Mouse (Mus musculus): ENCODE measurements at regions not wholly inside any gene's neighbourhood (a gene's known extent, or its start where the extent isn't known, plus 50 kb on each side); places are given as distances from the start of the nearest gene placed in this dataset.

- in situ Hi-C loops (cut with MboI, MseI): loop anchor here in 1 of 2 experiments (5.0 to 10.0 kb wide), 2 partner anchors 76 to 138 kb away; no protein-coding TSS in a partner anchor
Measured at GRCm38 (mm10) chr17:88116321-88116720, 51.2 kb upstream of the Fbxo11 start.

DNA sequence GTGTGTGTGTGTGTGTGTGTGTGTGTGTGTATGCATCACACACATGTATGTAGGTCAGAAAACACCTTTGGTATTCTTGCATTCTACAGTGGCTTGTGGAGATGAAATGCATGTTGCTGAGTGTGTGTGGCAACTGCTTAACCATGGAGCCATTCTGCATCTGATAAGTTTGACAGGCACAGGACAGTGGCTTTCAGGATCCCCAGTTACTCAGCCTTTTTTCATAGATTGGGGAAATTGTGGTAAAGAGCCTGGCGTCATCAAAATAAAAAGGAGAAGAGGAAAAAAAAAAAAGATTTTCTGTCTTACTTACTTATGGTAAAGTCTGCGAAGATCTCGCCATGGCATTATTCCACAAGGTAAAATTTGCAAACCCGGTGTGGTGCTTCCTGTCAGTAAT, 53.6 kb upstream of the Fbxo11 start:
- in situ Hi-C loops (cut with MboI, MseI): loop anchor here in 1 of 2 experiments (5.0 to 10.0 kb wide), 2 partner anchors 74 to 136 kb away; no protein-coding TSS in a partner anchor

DNA sequence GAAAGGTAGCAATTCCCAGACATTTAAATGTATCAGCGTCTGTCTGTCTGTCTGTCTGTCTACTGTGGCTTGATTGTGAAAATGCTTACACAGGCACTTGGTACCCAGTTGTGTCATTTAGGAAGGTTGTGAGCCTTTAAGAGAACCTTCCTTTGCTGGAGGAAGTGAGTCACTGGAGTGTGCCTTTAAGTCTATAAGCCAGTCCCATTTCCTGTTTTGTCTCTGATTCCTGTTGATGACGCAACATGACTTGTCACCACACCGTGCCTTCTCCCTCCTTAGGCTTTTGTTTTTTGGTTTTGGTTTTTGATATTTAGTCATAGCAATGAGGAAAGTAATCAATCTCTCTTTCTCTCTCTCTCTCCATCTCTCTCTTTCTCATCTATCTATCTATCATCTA, 58.6 kb upstream of the Fbxo11 start:
- in situ Hi-C loops (cut with MboI, MseI): loop anchor here in 1 of 2 experiments (5.0 to 10.0 kb wide), 2 partner anchors 71 to 91 kb away; no protein-coding TSS in a partner anchor

GRCm38 (mm10) chr17:88127126-88127525, 62.0 kb upstream of the Fbxo11 start:
- in situ Hi-C loops (cut with MboI, MseI): loop anchor here in 1 of 2 experiments (10.0 kb wide), 1 partner anchor 68 kb away; no protein-coding TSS in a partner anchor

- in situ Hi-C loops (cut with MboI, MseI): no loop called here
Measured at GRCm38 (mm10) chr17:88131297-88131696, 66.2 kb upstream of the Fbxo11 start.

DNA sequence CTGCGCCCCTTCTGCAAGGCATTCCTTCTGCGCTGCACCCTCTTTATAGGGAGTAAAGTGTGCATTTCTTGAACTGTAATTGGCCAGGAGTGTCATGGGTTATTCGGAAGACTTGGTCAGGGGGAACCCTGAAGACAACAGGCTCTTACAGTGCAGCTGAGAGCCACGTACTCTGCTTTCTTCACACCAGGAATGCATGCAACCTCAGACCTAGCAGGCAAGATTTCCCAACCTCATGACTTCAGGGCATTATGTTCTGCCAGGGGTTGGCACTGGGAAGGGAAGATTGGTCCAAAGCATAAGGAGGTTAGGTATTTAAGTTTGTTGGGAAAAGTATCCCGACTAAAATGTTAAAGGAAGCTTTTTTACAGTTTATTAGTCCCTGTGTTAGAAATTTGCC, 66.9 kb upstream of the Fbxo11 start:
- in situ Hi-C loops (cut with MboI, MseI): no loop called here

GRCm38 (mm10) chr17:88132601-88133346, 67.7 kb upstream of the Fbxo11 start:
- in situ Hi-C loops (cut with MboI, MseI): no loop called here

DNA sequence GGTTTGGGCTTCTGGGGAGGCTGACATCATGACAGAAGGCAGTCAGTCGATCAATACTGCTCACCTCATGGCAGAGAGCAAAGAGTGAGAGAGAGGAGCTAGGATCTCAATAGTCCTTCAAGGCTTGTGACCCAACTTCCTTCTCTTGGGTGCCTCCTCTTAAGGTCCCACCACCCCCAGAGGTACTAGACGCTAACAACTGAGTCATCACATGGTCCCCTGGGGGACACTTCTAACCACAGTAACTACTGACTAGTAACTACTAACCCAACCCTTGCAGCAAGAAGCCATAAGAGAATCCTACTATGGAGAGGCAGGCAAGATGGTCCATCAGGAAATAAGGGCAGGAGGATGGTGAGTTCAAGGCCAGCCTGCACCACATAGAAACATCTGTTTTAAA, 69.5 kb upstream of the Fbxo11 start:
- in situ Hi-C loops (cut with MboI, MseI): no loop called here

- in situ Hi-C loops (cut with MboI, MseI): no loop called here
Measured at GRCm38 (mm10) chr17:88141538-88141937, 76.4 kb upstream of the Fbxo11 start.

GRCm38 (mm10) chr17:88142003-88142402, 76.9 kb upstream of the Fbxo11 start:
- in situ Hi-C loops (cut with MboI, MseI): no loop called here

DNA sequence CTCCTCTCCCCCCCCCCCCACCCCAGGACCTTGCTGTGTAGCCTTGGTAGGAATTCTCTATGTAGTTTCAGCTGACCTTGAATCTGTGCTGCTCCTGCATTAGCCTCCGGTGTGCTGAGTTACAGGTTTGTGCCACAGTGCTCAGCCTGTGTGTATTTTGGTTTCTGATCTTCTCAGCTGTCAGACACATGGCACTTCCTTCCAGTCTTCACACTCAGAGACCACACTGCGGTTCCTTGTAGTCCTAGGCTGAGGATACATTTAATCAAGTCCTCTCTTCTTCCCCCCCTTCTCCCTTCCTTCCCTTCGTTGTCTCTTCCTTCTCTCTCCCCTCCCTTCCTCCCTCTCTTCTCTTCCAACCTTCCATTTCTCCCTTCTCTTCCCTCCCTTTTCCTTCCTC, 77.7 kb upstream of the Fbxo11 start:
- in situ Hi-C loops (cut with MboI, MseI): no loop called here

- in situ Hi-C loops (cut with MboI, MseI): no loop called here
Measured at GRCm38 (mm10) chr17:88143378-88143943, 78.4 kb upstream of the Fbxo11 start.

GRCm38 (mm10) chr17:88158550-88158949, 93.5 kb upstream of the Fbxo11 start:
- in situ Hi-C loops (cut with MboI, MseI): loop anchor here (10.0 kb wide), 2 partner anchors 454 to 1706 kb away; no protein-coding TSS in a partner anchor

DNA sequence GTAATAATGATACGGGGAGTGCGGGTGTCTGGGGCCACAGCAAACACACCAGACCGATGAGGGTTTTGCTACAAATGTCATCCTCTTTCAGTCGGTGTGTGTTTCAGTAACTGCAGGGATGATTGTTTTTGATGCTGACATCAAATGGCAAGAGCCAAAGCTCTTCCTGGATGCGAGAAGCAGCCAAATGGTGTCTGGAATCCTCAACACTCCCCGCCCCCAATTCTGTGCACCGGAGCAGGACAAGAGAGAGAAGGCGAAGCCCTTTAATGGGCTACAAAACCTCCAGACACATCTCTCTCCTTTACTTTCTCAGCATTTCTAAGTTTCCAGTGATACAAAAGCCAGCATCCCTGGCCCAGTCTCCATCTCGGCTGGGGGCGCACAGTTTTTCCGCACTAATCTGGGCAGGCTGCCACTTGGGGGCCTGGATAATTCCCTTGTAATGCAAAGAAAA, 94.1 kb upstream of the Fbxo11 start:
- in situ Hi-C loops (cut with MboI, MseI): loop anchor here (10.0 kb wide), 2 partner anchors 454 to 1706 kb away; no protein-coding TSS in a partner anchor

DNA sequence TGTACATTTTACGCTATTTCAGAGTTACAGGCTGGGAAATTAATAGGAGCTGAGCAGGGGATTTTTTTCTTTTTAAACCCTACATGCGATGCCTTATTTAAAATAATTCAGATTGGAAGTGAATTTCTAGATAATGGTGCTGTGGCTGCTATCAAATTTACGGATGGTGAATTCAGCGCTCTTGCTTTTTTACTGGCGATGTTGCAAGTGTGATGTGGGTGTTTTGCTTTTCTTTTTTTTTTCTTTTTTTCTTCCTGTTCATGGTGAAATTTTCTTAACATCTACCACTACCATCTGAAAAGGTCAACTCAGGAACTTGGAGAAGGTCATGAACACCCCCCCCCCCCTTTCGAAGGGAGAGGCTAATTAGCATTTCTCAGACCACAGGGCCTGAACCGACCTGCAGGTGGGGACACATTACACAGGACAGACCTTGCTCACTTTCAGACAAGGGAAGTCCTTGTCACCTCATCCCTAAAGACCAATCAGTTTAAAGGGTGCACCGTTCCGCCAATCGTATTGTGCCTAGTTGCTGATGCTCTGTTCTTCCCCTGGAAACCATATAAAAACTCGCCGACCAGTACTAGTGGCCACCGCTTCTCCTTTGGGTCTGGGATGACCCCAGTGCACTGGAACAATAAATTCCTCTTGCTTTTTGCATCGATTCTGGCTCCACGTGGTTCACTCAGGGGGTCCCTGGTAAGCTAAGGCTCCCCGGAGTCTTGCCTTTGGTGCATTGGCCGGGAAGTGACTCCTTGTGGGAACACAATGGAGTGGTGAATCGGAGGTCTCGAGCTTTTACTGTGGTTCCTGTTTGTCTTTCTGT, 95.0 kb upstream of the Fbxo11 start:
- in situ Hi-C loops (cut with MboI, MseI): loop anchor here (10.0 kb wide), 3 partner anchors 455 to 1705 kb away; no protein-coding TSS in a partner anchor

GRCm38 (mm10) chr17:88160677-88161001, 95.5 kb upstream of the Fbxo11 start:
- in situ Hi-C loops (cut with MboI, MseI): loop anchor here in 1 of 2 experiments (10.0 kb wide), 1 partner anchor 1086 kb away; no protein-coding TSS in a partner anchor

DNA sequence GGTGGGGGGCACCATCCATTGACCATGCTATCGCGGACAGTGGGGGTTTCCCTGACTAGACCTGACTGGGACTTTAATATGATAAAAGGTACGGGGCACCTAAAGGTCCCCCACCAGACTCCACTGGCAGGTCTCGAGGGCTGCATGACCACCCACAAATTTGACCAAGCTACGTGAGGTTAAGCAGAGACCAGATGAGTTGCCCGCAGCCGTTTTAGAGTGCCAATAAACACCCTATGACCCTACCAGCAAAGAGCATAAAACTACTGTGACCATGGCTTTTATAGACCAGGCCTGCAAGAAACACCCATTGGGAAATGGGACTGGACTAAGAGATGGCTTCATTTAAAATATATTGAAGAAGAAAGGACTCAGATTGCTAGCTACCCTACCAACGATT, 96.7 kb upstream of the Fbxo11 start:
- in situ Hi-C loops (cut with MboI, MseI): loop anchor here in 1 of 2 experiments (10.0 kb wide), 1 partner anchor 1087 kb away; no protein-coding TSS in a partner anchor

DNA sequence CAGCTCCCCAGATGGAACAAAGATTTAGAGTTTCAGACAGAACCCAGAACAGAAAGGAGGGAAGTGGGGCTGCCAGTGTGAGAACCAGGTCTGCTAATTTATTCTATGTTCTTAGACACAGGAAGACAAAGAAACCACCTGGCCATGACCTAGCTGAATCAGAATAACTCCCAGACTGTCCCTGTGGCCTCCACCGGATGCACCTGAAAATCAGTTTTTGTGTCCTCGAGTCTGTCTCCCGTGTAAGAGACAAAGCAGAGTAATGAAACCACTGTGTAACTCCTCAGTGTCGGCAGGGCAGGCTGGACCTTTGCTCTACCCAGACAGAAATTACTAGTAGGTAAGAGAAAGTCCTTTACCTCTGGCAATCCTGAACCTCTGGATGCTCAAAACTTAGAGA, 99.7 kb upstream of the Fbxo11 start:
- in situ Hi-C loops (cut with MboI, MseI): loop anchor here in 1 of 2 experiments (10.0 kb wide), 1 partner anchor 1090 kb away; no protein-coding TSS in a partner anchor

DNA sequence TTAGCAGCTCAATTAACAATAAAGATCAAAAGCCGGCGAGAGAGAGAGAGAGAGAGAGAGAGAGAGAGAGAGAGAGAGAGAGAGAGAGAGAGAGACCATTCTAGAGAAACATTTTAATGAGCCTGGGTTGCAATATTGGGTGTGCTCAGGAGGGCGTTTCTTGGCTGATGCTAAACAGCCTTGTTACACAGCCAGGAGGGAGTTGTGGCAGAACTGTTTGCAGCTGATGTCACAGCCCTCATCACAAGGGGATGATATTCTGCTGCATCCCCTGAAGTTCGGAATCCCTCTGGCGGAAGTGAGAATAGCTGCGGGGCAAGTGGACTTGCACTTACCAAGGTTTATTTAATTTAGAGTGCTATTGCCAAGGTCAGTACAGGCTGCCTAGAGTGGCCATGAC, 100.7 kb upstream of the Fbxo11 start:
- in situ Hi-C loops (cut with MboI, MseI): loop anchor here in 1 of 2 experiments (10.0 kb wide), 1 partner anchor 1091 kb away; no protein-coding TSS in a partner anchor

GRCm38 (mm10) chr17:88168262-88169096, 103.4 kb upstream of the Fbxo11 start:
- in situ Hi-C loops (cut with MboI, MseI): loop anchor here in 1 of 2 experiments (10.0 kb wide), 1 partner anchor 1094 kb away; no protein-coding TSS in a partner anchor
